ENCODE assay signal across 20 mouse cellular contexts in genomic region chr6:120799581-120800041, GRCm38 (mm10). TPM values are rescaled to one million over a fixed set of nuclear protein-coding genes. Genes with fewer than 3 reads are reported as not detected.
DNase-seq lines count a peak whose midpoint lies in the region; ATAC-seq lines count a peak whose summit lies in the region.
"Had no signal": no experiment of that assay in that cellular context is flagged by ENCODE, and none has a peak within 500 bp of the region (broad histone marks: within the 10 kb centered on the region; RNA-seq: fewer than 3 reads in every experiment).

No protein-coding gene starts in this region.

- no peaks in the 10 kb centered on the region for H3K27me3 ChIP-seq in forebrain, embryonic 16.5 days (replicated peaks; ENCODE audit: control insufficient read depth, insufficient read depth, low read length)
- no peaks in the 10 kb centered on the region for H3K27me3 ChIP-seq in forebrain, embryonic 13.5 days
- H3K27me3 ChIP-seq: midbrain, embryonic 13.5 days had no signal

- peak; percentile 33 for DNase-seq in right cerebral cortex, adult 18-20 months
- no peak for DNase-seq in right cerebral cortex, postnatal 14 days
- peak; percentile 58 for DNase-seq in T-cell, adult 2 months (ENCODE audit: low spot score)
- peak; percentile 48 for DNase-seq in naive thymus-derived CD4-positive, alpha-beta T cell, adult 2 months (ENCODE audit: low read depth)
- no peak for DNase-seq in urinary bladder, postnatal 25 days (ENCODE audit: low spot score)
- DNase-seq in kidney, adult 18-20 months: no peak
- DNase-seq: adrenal gland, postnatal 25 days; cerebellum, postnatal 25 days; gastrocnemius, postnatal 10 days; heart, postnatal 36 days; lung, adult 2 months; right cerebral cortex, postnatal 25 days had no signal

- H3K36me3 ChIP-seq in forebrain, embryonic 16.5 days (ENCODE audit: control insufficient read depth, insufficient read depth): peaks cover 43% of the 10 kb centered on the region
- H3K36me3 ChIP-seq in forebrain, embryonic 13.5 days (ENCODE audit: poor library complexity, severe bottlenecking): peaks cover 100% of the 10 kb centered on the region

- peak; percentile 47; the same call in 1 of the 2 replicates for ATAC-seq in forebrain, embryonic 16.5 days
- ATAC-seq in forebrain, embryonic 13.5 days: no peak
- ATAC-seq: hindbrain, embryonic 16.5 days; midbrain, embryonic 13.5 days had no signal

- no peak overlapping the region for H3K4me3 ChIP-seq in forebrain, embryonic 16.5 days (replicated peaks; ENCODE audit: low read length)
- H3K4me3 ChIP-seq in forebrain, embryonic 13.5 days: no peak overlapping the region
- H3K4me3 ChIP-seq: forebrain, embryonic 10.5 days; midbrain, embryonic 13.5 days had no signal

- no peaks in the 10 kb centered on the region for H3K4me1 ChIP-seq in forebrain, embryonic 16.5 days (replicated peaks; ENCODE audit: control insufficient read depth, insufficient read depth, low read length)
- no peaks in the 10 kb centered on the region for H3K4me1 ChIP-seq in forebrain, embryonic 13.5 days
- H3K4me1 ChIP-seq: forebrain, embryonic 10.5 days; midbrain, embryonic 13.5 days had no signal

- WGBS in forebrain, embryonic 16.5 days: 94% methylated on average over 4 of the region's 4 CpGs
- 86% methylated on average over 4 of the region's 4 CpGs for WGBS in forebrain, embryonic 13.5 days

- no peak overlapping the region for H3K27ac ChIP-seq in forebrain, embryonic 16.5 days (ENCODE audit: low read length)
- no peak overlapping the region for H3K27ac ChIP-seq in forebrain, embryonic 13.5 days
- H3K27ac ChIP-seq: forebrain, embryonic 10.5 days; macrophage; midbrain, embryonic 13.5 days had no signal

- no peaks in the 10 kb centered on the region for H3K9me3 ChIP-seq in forebrain, embryonic 16.5 days (ENCODE audit: control insufficient read depth, low read length)
- H3K9me3 ChIP-seq in forebrain, embryonic 13.5 days (replicated peaks): no peaks in the 10 kb centered on the region
- H3K9me3 ChIP-seq: forebrain, embryonic 10.5 days; G1E; midbrain, embryonic 13.5 days had no signal

- H3K9ac ChIP-seq in forebrain, embryonic 16.5 days (replicated peaks; ENCODE audit: low read depth, low read length): no peak overlapping the region
- H3K9ac ChIP-seq in forebrain, embryonic 13.5 days: no peak overlapping the region
- H3K9ac ChIP-seq: midbrain, embryonic 13.5 days had no signal

- no peak overlapping the region for H3K4me2 ChIP-seq in forebrain, embryonic 16.5 days (ENCODE audit: low read length)
- no peak overlapping the region for H3K4me2 ChIP-seq in forebrain, embryonic 13.5 days
- H3K4me2 ChIP-seq: midbrain, embryonic 13.5 days had no signal

RNA-seq across cellular contexts. Expression of gene Atp6v1e1, which starts 23.0 kb away (rescaled TPM):
- polyA plus RNA-seq in forebrain, embryonic 16.5 days (2015; fragmentation: Nextera tagmentation; extraction: Ambion mirVana): 240 and 248 TPM in 2 replicates
- polyA plus RNA-seq in forebrain, embryonic 13.5 days (2015; fragmentation: Nextera tagmentation; extraction: Ambion mirVana): 189 and 196 TPM in 2 replicates

RNA-seq across cellular contexts. Expression of gene Slc25a18, which starts 26.2 kb away (rescaled TPM):
- polyA plus RNA-seq in forebrain, embryonic 16.5 days (2015; fragmentation: Nextera tagmentation; extraction: Ambion mirVana): 1.4 and 3.5 TPM in 2 replicates
- polyA plus RNA-seq in forebrain, embryonic 13.5 days (2015; fragmentation: Nextera tagmentation; extraction: Ambion mirVana): 0.83 and 0.86 TPM in 2 replicates
- polyA plus RNA-seq: G1E; kidney, embryonic 14.5 days had no signal

RNA-seq across cellular contexts. Expression of gene Bcl2l13, which starts 36.4 kb away (rescaled TPM):
- 32.8 and 35.2 TPM in 2 replicates for polyA plus RNA-seq in forebrain, embryonic 16.5 days (2015; fragmentation: Nextera tagmentation; extraction: Ambion mirVana)
- 32.5 and 40.4 TPM in 2 replicates for polyA plus RNA-seq in forebrain, embryonic 13.5 days (2015; fragmentation: Nextera tagmentation; extraction: Ambion mirVana)

Comparison
In these comparisons a context has a peak if more than half of its experiments do, and no peak if none do; other contexts are left out.
1. DNase-seq: peak in right cerebral cortex, adult 18-20 months (single experiment), T-cell, adult 2 months (single experiment) and naive thymus-derived CD4-positive, alpha-beta T cell, adult 2 months (single experiment); none in right cerebral cortex, postnatal 14 days (single experiment), urinary bladder, postnatal 25 days (single experiment) and kidney, adult 18-20 months (single experiment).